Comparison of ENCODE assay signal across 14 mouse cellular contexts in genomic region chr19:10064173-10065012, GRCm38 (mm10). TPM values are rescaled to one million over a fixed set of nuclear protein-coding genes. Genes with fewer than 3 reads are reported as not detected.
DNase-seq lines count a peak whose midpoint lies in the region; ATAC-seq and TF ChIP-seq lines count a peak whose summit lies in the region.
"Had no signal": no experiment of that assay in that cellular context is flagged by ENCODE, and none has a peak within 500 bp of the region (broad histone marks: within the 10 kb centered on the region; RNA-seq: fewer than 3 reads in every experiment).

No protein-coding gene starts in this region.

- peaks cover 8% of the 10 kb centered on the region; the same call in 1 of the 2 replicates for H3K4me1 ChIP-seq in forebrain, embryonic 12.5 days
- no peaks in the 10 kb centered on the region for H3K4me1 ChIP-seq in forebrain, postnatal 0 days (ENCODE audit: insufficient read depth)
- H3K4me1 ChIP-seq in lung, embryonic 16.5 days (replicated peaks; ENCODE audit: control insufficient read depth, insufficient read depth, low read length): peaks cover 28% of the 10 kb centered on the region
- peaks cover 4% of the 10 kb centered on the region; the same call in 1 of the 2 replicates for H3K4me1 ChIP-seq in intestine, postnatal 0 days (replicated peaks; ENCODE audit: control insufficient read depth, insufficient read depth, low read length)
- H3K4me1 ChIP-seq in thymus, adult 2 months (replicated peaks; ENCODE audit: control insufficient read depth, insufficient read depth, low read length): peaks cover 43% of the 10 kb centered on the region

- H3K36me3 ChIP-seq in forebrain, embryonic 12.5 days (replicated peaks): peaks cover 86% of the 10 kb centered on the region
- peaks cover 80% of the 10 kb centered on the region for H3K36me3 ChIP-seq in forebrain, postnatal 0 days (ENCODE audit: insufficient read depth)
- H3K36me3 ChIP-seq in lung, embryonic 16.5 days (ENCODE audit: control insufficient read depth, insufficient read depth, low read length): peaks cover 20% of the 10 kb centered on the region
- H3K36me3 ChIP-seq in intestine, postnatal 0 days (ENCODE audit: control insufficient read depth, insufficient read depth): peaks cover 65% of the 10 kb centered on the region
- no peaks in the 10 kb centered on the region for H3K36me3 ChIP-seq in thymus, adult 2 months (ENCODE audit: control insufficient read depth, insufficient read depth, low read length)

- no peak for ATAC-seq in forebrain, embryonic 12.5 days (ENCODE audit: low FRiP score)
- ATAC-seq in forebrain, postnatal 0 days: no peak
- ATAC-seq in lung, embryonic 16.5 days (ENCODE audit: low read depth): peak; percentile 29; the same call in 1 of the 2 replicates
- no peak for ATAC-seq in intestine, postnatal 0 days
- no peak for ATAC-seq in megakaryocyte-erythroid progenitor cell, adult 5-6 weeks (replicated peaks; ENCODE audit: low FRiP score, low TSS enrichment, poor library complexity, severe bottlenecking)

- no peaks in the 10 kb centered on the region for H3K9me3 ChIP-seq in forebrain, embryonic 12.5 days
- no peaks in the 10 kb centered on the region for H3K9me3 ChIP-seq in forebrain, postnatal 0 days (ENCODE audit: low read length)
- H3K9me3 ChIP-seq in lung, embryonic 16.5 days (ENCODE audit: control insufficient read depth, low read length): no peaks in the 10 kb centered on the region
- no peaks in the 10 kb centered on the region for H3K9me3 ChIP-seq in intestine, postnatal 0 days (ENCODE audit: control insufficient read depth)
- H3K9me3 ChIP-seq: forebrain, embryonic 10.5 days; heart, embryonic 12.5 days had no signal

- H3K4me3 ChIP-seq in forebrain, embryonic 12.5 days (replicated peaks): no peak overlapping the region
- H3K4me3 ChIP-seq in forebrain, postnatal 0 days (ENCODE audit: low read depth, low read length): no peak overlapping the region
- no peak overlapping the region for H3K4me3 ChIP-seq in lung, embryonic 16.5 days (ENCODE audit: low read length)
- H3K4me3 ChIP-seq in intestine, postnatal 0 days (ENCODE audit: low read depth, low read length): no peak overlapping the region
- no peak overlapping the region for H3K4me3 ChIP-seq in thymus, adult 2 months (ENCODE audit: control insufficient read depth, insufficient read depth, low read length)
- H3K4me3 ChIP-seq: forebrain, embryonic 10.5 days; heart, embryonic 12.5 days had no signal

- peak overlapping the region; percentile 61 for H3K27ac ChIP-seq in forebrain, embryonic 12.5 days
- H3K27ac ChIP-seq in forebrain, postnatal 0 days (ENCODE audit: low read depth, low read length): no peak overlapping the region
- H3K27ac ChIP-seq in lung, embryonic 16.5 days (ENCODE audit: low read length): peak overlapping the region; percentile 62
- H3K27ac ChIP-seq in intestine, postnatal 0 days (ENCODE audit: low read depth, low read length): peak overlapping the region; percentile 42; the same call in 1 of the 2 replicates
- peak overlapping the region; percentile 63 for H3K27ac ChIP-seq in thymus, adult 2 months (ENCODE audit: control insufficient read depth, insufficient read depth, low read length)
- H3K27ac ChIP-seq: forebrain, embryonic 10.5 days; liver, embryonic 14.5 days had no signal

- TF ChIP-seq POLR2A in thymus, adult 2 months (IDR thresholded peaks at IDR 0.05; ENCODE audit: control insufficient read depth, extremely low read depth, insufficient read depth, low read length, poor library complexity): no peak

- no peak overlapping the region for H3K9ac ChIP-seq in forebrain, embryonic 12.5 days
- no peak overlapping the region for H3K9ac ChIP-seq in forebrain, postnatal 0 days
- H3K9ac ChIP-seq in lung, embryonic 16.5 days (ENCODE audit: low read length): no peak overlapping the region
- H3K9ac ChIP-seq in intestine, postnatal 0 days (ENCODE audit: low read depth, low read length): no peak overlapping the region
- H3K9ac ChIP-seq: heart, embryonic 12.5 days; liver, embryonic 14.5 days had no signal

- DNase-seq in forebrain, postnatal 0 days: no peak
- no peak for DNase-seq in lung, postnatal 25 days (ENCODE audit: low spot score)
- DNase-seq in thymus, adult 2 months: peak; percentile 69
- no peak for DNase-seq in gastrocnemius, postnatal 25 days
- DNase-seq: adrenal gland, postnatal 25 days; embryo, embryonic 11 days; kidney, adult 8-10 months had no signal

- H3K4me2 ChIP-seq in forebrain, embryonic 12.5 days: no peak overlapping the region
- no peak overlapping the region for H3K4me2 ChIP-seq in forebrain, postnatal 0 days (ENCODE audit: low read depth)
- no peak overlapping the region for H3K4me2 ChIP-seq in lung, embryonic 16.5 days (ENCODE audit: low read depth, low read length)
- no peak overlapping the region for H3K4me2 ChIP-seq in intestine, postnatal 0 days (replicated peaks; ENCODE audit: low read depth)
- H3K4me2 ChIP-seq: heart, embryonic 12.5 days had no signal

- WGBS in forebrain, embryonic 12.5 days: 76% methylated on average over 10 of the region's 10 CpGs
- 69% methylated on average over 10 of the region's 10 CpGs for WGBS in forebrain, postnatal 0 days
- WGBS in lung, embryonic 16.5 days: 60% methylated on average over 10 of the region's 10 CpGs
- WGBS in intestine, postnatal 0 days: 73% methylated on average over 10 of the region's 10 CpGs
- WGBS in thymus, adult 2 months: 5% methylated on average over 10 of the region's 10 CpGs

- TF ChIP-seq CTCF in forebrain, postnatal 0 days (IDR thresholded peaks at IDR 0.05; ENCODE audit: low read depth): no peak
- no peak for TF ChIP-seq CTCF in intestine, postnatal 0 days (IDR thresholded peaks at IDR 0.05; ENCODE audit: low read depth)
- TF ChIP-seq CTCF in thymus, adult 2 months (IDR thresholded peaks at IDR 0.05; ENCODE audit: borderline replicate concordance, control insufficient read depth, extremely low read depth, insufficient read depth, low read length, poor library complexity): no peak

- H3K27me3 ChIP-seq in forebrain, embryonic 12.5 days: no peaks in the 10 kb centered on the region
- H3K27me3 ChIP-seq in forebrain, postnatal 0 days (ENCODE audit: insufficient read depth, low read length): no peaks in the 10 kb centered on the region
- no peaks in the 10 kb centered on the region for H3K27me3 ChIP-seq in lung, embryonic 16.5 days (ENCODE audit: control insufficient read depth, insufficient read depth, low read depth, low read length)
- H3K27me3 ChIP-seq in intestine, postnatal 0 days (replicated peaks; ENCODE audit: control insufficient read depth, insufficient read depth, low read length): no peaks in the 10 kb centered on the region
- no peaks in the 10 kb centered on the region for H3K27me3 ChIP-seq in thymus, adult 2 months (ENCODE audit: control insufficient read depth, insufficient read depth, low read length)
- H3K27me3 ChIP-seq: heart, embryonic 12.5 days had no signal

RNA-seq across cellular contexts. Expression of gene Fads3, which starts 23.0 kb away (rescaled TPM):
- polyA plus RNA-seq in forebrain, embryonic 12.5 days (2016; fragmentation: Nextera tagmentation; extraction: Ambion mirVana): 5.6 and 7.4 TPM in 2 replicates
- 45.5 and 45.6 TPM in 2 replicates for total RNA-seq in forebrain, postnatal 0 days (2014; rRNA removed)
- polyA plus RNA-seq in forebrain, postnatal 0 days (2015; fragmentation: Nextera tagmentation; extraction: Ambion mirVana): 25.0 and 29.4 TPM in 2 replicates
- polyA plus RNA-seq in lung, embryonic 16.5 days (2015; fragmentation: Nextera tagmentation; extraction: Ambion mirVana): 72.0 and 76.0 TPM in 2 replicates
- 4.7 and 4.8 TPM in 2 replicates for polyA plus RNA-seq in intestine, postnatal 0 days (2015; fragmentation: Nextera tagmentation; extraction: Ambion mirVana)
- 13.6 and 19.9 TPM in 2 replicates for polyA plus RNA-seq in thymus, adult 2 months (2012; rRNA removed)
- total RNA-seq in megakaryocyte-erythroid progenitor cell, adult 5-6 weeks (2014; fragmentation: Nextera tagmentation): 22.8 and 23.9 TPM in 2 replicates
- 15.9 and 18.7 TPM in 2 replicates for total RNA-seq in megakaryocyte-erythroid progenitor cell, adult 5-6 weeks (2017)
- 1 to 10 TPM; 3.1 to 7.2 TPM for total RNA-seq in gastrocnemius, postnatal 25 days (2021)

RNA-seq across cellular contexts. Expression of gene Fads2, which starts 37.2 kb away (rescaled TPM):
- 184 and 187 TPM in 2 replicates for polyA plus RNA-seq in forebrain, embryonic 12.5 days (2016; fragmentation: Nextera tagmentation; extraction: Ambion mirVana)
- total RNA-seq in forebrain, postnatal 0 days (2014; rRNA removed): 218 and 248 TPM in 2 replicates
- polyA plus RNA-seq in forebrain, postnatal 0 days (2015; fragmentation: Nextera tagmentation; extraction: Ambion mirVana): 183 and 249 TPM in 2 replicates
- 67.5 and 74.5 TPM in 2 replicates for polyA plus RNA-seq in lung, embryonic 16.5 days (2015; fragmentation: Nextera tagmentation; extraction: Ambion mirVana)
- polyA plus RNA-seq in intestine, postnatal 0 days (2015; fragmentation: Nextera tagmentation; extraction: Ambion mirVana): 46.8 and 54.2 TPM in 2 replicates
- 36.3 and 45.6 TPM in 2 replicates for polyA plus RNA-seq in thymus, adult 2 months (2012; rRNA removed)
- total RNA-seq in megakaryocyte-erythroid progenitor cell, adult 5-6 weeks (2014; fragmentation: Nextera tagmentation): 67.8 and 78.3 TPM in 2 replicates
- 47.2 and 69.6 TPM in 2 replicates for total RNA-seq in megakaryocyte-erythroid progenitor cell, adult 5-6 weeks (2017)
- 1 to 10 TPM; 2.8 to 3.4 TPM for total RNA-seq in gastrocnemius, postnatal 25 days (2021)
